Mouse (Mus musculus) gastrocnemius, postnatal 36 days (tissue): ENCODE results near the gene Vbp1. TPM values are rescaled to one million over a fixed set of nuclear protein-coding genes. Genes with fewer than 3 reads are reported as not detected.
"Not testable (repeated sequence)": the region's sequence is repeated elsewhere in the genome, so short reads cannot be mapped to it uniquely, and the experiment has no call there.

ENCODE experiments used
- DNase-seq, 2 experiments: peaks; one replicate each; pipeline ENCODE4 v3.0.0; 2022
- intact Hi-C: fragments of 180-260 bp; cut with DNase I; formaldehyde crosslinking; loops from one replicate; pipeline ENCODE4 v1.15.1; 2025
- long read RNA-seq, 2 experiments: library from polyadenylated mRNA; stranded (forward); transcript quantifications; one replicate each; pipeline ENCODE4 v2.0.0; 2021
- total RNA-seq, 2 experiments: library from RNA; stranded (reverse); gene quantifications; 2 replicates each; pipeline ENCODE4 v1.2.3; 2021

Vbp1 gene
- total RNA-seq = 10 to 100 TPM; 39.2 to 45.3 TPM
- long read RNA-seq, experiment 1, transcript Vbp1-201 (6 exons, 1,595 nt) = major isoform, 79 of 86 reads
- long read RNA-seq, experiment 1, partial matches to known transcripts = 4 of 86 reads
- long read RNA-seq, experiment 1, other reads (novel, unspliced or antisense) = 3 of 86 reads
- long read RNA-seq, experiment 2, transcript Vbp1-201 (6 exons, 1,595 nt) = major isoform, 120 of 124 reads
- long read RNA-seq, experiment 2, partial matches to known transcripts = 0 of 124 reads
- long read RNA-seq, experiment 2, other reads (novel, unspliced or antisense) = 4 of 124 reads

DNA sequence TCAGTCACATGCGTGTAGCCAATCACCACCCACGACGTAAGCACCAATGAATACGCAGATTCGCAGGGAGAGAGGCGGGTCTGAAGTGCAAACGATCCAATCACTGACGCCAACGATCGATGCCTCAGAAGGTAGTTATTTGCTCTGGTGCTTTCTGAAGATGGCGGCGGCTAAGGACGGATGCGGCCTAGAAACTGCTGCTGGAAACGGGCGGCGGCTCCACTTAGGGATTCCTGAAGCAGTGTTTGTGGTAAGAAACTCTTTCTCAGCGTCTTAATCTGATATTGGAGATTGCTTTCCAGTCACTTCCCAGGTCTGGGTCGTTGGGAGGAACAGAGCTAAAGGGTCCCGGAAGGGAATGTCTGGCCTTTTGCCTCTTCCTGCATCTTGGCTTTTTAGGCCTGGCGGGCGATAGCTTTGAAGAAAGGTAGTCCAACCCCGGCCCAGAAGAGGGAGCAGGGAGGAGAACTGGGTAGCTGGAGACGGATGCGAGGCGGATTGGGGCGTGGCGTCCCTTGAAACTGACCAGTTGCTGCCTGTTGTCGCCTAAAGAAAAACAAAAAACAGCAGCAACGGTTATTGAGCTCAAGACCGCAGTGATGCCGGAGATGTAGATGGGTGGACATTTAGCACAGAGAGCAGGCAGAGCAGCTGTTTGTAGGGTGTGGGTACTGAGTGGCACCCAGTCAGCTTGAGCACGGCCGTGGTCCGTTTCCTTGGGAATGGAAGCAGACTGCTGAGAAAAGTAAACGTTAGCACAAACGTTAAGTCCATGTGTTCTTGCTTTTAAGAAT is at the start of gene Vbp1:
Vbp1 (plus strand) TSS at position 121 of the 794 bp plus-strand sequence.
- intact Hi-C loops = no loop called here
- peak; percentile 72 to 78 for DNase-seq

DNA sequence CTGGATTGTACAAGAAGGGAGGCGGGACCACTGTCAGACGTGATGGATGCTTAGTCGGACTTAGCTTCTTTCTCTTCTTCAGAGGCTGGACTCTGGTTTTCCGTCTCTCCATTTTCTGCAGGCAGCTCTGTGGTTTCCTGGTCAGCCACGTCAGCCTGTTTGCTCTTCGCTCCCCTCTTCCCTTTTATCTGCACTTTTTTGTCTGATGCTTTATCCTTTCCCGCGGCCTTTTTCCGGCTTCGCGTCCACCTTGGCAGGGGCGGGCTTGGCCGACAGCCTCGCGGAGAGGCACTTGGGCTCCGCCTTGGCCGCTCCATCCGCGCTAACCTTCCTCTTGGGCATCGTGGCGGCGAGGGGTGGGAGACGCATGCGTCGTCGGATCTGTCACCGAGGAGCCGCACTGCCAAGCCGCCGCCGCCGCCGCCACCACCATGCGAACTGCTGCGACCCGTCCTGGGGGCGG is 38.9 kb upstream of the Vbp1 start:
- peak; percentile 16 to 27 for DNase-seq
- intact Hi-C loops = not testable (repeated sequence)

DNA sequence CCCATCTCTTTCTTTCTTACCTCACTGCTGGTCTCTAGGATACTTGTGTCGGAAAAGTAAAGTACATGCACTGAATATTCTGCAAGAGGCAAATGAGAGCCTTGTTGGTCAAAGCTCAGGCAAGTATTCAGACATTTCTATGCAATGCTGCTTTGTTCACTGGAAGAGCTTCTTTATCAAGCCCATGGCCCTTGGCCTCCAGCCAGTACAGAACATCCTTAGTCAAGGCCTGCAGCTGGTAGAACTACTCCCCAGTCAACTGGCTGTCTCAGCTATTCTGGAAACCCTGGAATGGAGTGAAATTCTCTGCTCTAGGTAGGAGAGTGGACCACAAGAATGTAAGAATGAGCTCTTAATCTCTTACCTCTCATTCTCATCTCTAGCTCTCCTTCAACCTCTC is 24.2 kb upstream of the Vbp1 start:
- DNase-seq = no peak
- intact Hi-C loops = no loop called here

DNA sequence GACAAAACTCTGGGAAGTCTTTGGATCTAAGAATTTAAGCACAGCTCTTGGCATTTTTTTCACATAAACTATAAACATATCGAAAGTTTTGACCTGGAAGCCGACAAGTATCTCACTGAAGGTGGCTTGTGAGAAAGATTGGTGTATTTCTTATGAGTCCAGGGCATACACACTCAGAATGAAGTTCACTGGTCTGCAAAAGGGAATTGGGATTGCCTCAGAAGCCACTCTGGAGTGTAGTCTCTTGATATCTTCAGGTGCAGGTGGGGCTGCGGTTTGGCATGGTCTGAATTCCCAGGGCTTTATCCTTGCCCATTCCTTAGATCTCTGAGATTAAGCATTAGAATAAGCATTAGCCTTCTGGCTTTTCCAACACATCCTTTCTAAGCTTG is 316 bp upstream of the Vbp1 start:
- intact Hi-C loops = no loop called here
- DNase-seq = no peak

DNA sequence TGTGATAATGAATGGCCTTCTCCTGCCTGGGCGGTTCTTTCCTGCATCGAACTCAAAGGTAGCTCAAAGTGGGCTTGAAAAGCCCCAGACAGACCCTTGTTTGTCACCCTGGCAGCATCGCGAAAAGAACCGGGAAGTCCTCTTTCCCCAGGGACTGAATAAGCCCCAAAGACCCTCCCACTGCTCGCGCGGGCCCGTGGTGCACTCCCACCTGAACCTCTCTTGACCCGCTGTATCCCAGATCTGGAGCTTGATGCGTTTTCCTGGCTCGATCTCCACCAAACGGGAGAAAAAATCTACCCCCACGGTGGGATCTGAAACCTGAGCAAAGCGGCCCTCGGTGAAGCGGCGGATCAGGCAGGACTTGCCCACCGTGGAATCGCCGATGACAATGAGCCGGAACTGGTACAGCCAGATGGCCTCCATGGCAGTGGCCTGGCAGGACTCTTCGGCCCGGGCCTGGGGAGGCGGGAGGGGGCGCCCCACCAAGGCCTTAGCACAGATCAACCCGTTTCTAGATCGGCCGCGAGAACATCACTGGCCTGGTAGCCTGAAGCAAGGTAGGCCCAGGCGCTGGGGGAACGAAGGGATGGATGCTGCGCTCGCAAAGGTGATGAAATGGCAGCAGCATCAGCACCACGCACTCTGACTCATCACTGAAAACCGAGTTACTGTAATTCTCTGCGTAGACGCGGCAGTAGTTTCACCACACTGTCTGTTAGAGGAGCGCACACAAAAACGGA is 63.7 kb downstream of the Vbp1 start, which contains the start of gene Rab39b:
Rab39b (minus strand) TSS at position 650 of the 743 bp plus-strand sequence.
- no peak for DNase-seq
- intact Hi-C loops = no loop called here

DNA sequence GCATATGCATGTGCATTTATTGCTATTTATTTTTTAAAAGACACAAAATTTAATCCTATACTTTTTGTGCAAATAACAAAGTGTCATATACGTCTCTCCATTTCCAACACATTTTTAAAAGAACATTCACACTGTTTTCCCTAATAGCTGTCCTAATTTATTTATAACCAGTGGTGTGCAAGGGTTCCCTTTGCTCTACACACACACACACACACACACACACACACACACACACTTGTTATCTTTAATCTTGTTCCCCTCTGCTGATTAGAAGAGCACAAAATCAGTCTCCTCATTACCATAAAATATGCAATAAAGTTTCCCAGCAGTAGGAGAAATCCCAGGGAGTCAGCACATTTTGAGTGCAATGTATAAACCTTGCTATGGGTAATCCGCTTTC is 64.4 kb downstream of the Vbp1 start:
- DNase-seq = no peak
- intact Hi-C loops = no loop called here

Other genes starting within 250 kb of the Vbp1 start
- gene Fundc2, start 131.9 kb upstream of the Vbp1 start, total RNA-seq = 100 to 1,000 TPM; 182 to 227 TPM
- gene F8, start 131.7 kb upstream of the Vbp1 start, total RNA-seq = 1 to 10 TPM in 1 of 2 experiments, under 1 TPM in 1; 0.79 to 1.1 TPM
- gene Cmc4, start 97.7 kb upstream of the Vbp1 start, total RNA-seq = 1 to 10 TPM; 5.3 to 6.1 TPM
- gene Mtcp1, start 97.7 kb upstream of the Vbp1 start, total RNA-seq = 1 to 10 TPM; 1.5 to 3.2 TPM
- 10 to 100 TPM; 18.7 to 21.5 TPM for gene Brcc3, start 97.7 kb upstream of the Vbp1 start, total RNA-seq
- under 1 TPM in 1 of 2 experiments, not detected in 1; 0.13 TPM for gene Rab39b, start 63.9 kb downstream of the Vbp1 start, total RNA-seq